Mouse (Mus musculus): ENCODE measurements at regions not wholly inside any gene's neighbourhood (a gene's known extent, or its start where the extent isn't known, plus 50 kb on each side); places are given as distances from the start of the nearest gene placed in this dataset.

- H3K4me2 ChIP-seq = no peak overlapping the region
- H3K27me3 ChIP-seq = no peaks in the 10 kb centered on the region
- ATAC-seq (ENCODE audit: insufficient number of reproducible peaks, insufficient read depth, low FRiP score, low TSS enrichment, low read depth) = no peak
- no peaks in the 10 kb centered on the region for H3K4me1 ChIP-seq
- no peak overlapping the region for H3K4me3 ChIP-seq
- no peak overlapping the region for H3K9ac ChIP-seq
- no peak overlapping the region for H3K27ac ChIP-seq
- no peaks in the 10 kb centered on the region for H3K9me3 ChIP-seq
- no peaks in the 10 kb centered on the region for H3K36me3 ChIP-seq
- WGBS = 77% methylated on average over 3 of the region's 3 CpGs
These were observed 56.2 kb upstream of the Rbpj start for GRCm38 (mm10) chr5:53409740-53410139.

GRCm38 (mm10) chr5:53412391-53413075 is 53.4 kb upstream of the Rbpj start:
- no peak for ATAC-seq (ENCODE audit: insufficient number of reproducible peaks, insufficient read depth, low FRiP score, low TSS enrichment, low read depth)
- 36% methylated on average over 7 of the region's 7 CpGs for WGBS

GRCm38 (mm10) chr5:53413677-53414076 is 52.3 kb upstream of the Rbpj start:
- Histone ChIP-seq H3K9ac (no peak overlapping the region), H3K4me3 (no peak overlapping the region), H3K27me3 (no peaks in the 10 kb centered on the region), H3K9me3 (no peaks in the 10 kb centered on the region), H3K4me2 (no peak overlapping the region), H3K36me3 (no peaks in the 10 kb centered on the region), H3K4me1 (no peaks in the 10 kb centered on the region), H3K27ac (no peak overlapping the region)
- WGBS = 79% methylated on average over 3 of the region's 3 CpGs
- ATAC-seq (ENCODE audit: insufficient number of reproducible peaks, insufficient read depth, low FRiP score, low TSS enrichment, low read depth) = no peak

More at GRCm38 (mm10) chr5:53412391-53413075, 53.4 kb upstream of the Rbpj start:
- H3K4me2 ChIP-seq = no peak overlapping the region
- H3K4me1 ChIP-seq = no peaks in the 10 kb centered on the region
- H3K9me3 ChIP-seq = no peaks in the 10 kb centered on the region
- H3K9ac ChIP-seq = no peak overlapping the region
- H3K36me3 ChIP-seq = no peaks in the 10 kb centered on the region
- no peaks in the 10 kb centered on the region for H3K27me3 ChIP-seq
- H3K27ac ChIP-seq = no peak overlapping the region
- H3K4me3 ChIP-seq = no peak overlapping the region

- no peak overlapping the region for H3K27ac ChIP-seq
- no peak for ATAC-seq (ENCODE audit: insufficient number of reproducible peaks, insufficient read depth, low FRiP score, low TSS enrichment, low read depth)
- H3K27me3 ChIP-seq = no peaks in the 10 kb centered on the region
- H3K9me3 ChIP-seq = no peaks in the 10 kb centered on the region
- no peak overlapping the region for H3K4me2 ChIP-seq
- H3K9ac ChIP-seq = no peak overlapping the region
- H3K36me3 ChIP-seq = no peaks in the 10 kb centered on the region
- H3K4me3 ChIP-seq = no peak overlapping the region
- 88% methylated on average over 2 of the region's 2 CpGs for WGBS
- H3K4me1 ChIP-seq = no peaks in the 10 kb centered on the region
These were observed 50.5 kb upstream of the Rbpj start for GRCm38 (mm10) chr5:53415472-53415871.
